Mouse (Mus musculus): ENCODE measurements around the gene Fam234b. TPM values are rescaled to one million over a fixed set of nuclear protein-coding genes. Genes with fewer than 3 reads are reported as not detected.

Gene Fam234b
- polyA plus RNA-seq, 1 experiment from 2014 or later: 20.9 TPM

- ATAC-seq: no peak
These were observed 71.8 kb downstream of the Fam234b start for GRCm38 (mm10) chr6:135269626-135270025.

GRCm38 (mm10) chr6:135271761-135272160, 74.0 kb downstream of the Fam234b start:
- H3K27ac ChIP-seq (ENCODE audit: low read depth, low read length): no peak overlapping the region
- no peaks in the 10 kb centered on the region for H3K9me3 ChIP-seq (ENCODE audit: control insufficient read depth)
- 81% methylated on average over 2 of the region's 2 CpGs for WGBS
- no peak overlapping the region for H3K4me2 ChIP-seq (replicated peaks; ENCODE audit: low read depth)
- H3K4me3 ChIP-seq (ENCODE audit: low read depth, low read length): no peak overlapping the region
- H3K4me1 ChIP-seq (replicated peaks; ENCODE audit: control insufficient read depth, insufficient read depth, low read length): no peaks in the 10 kb centered on the region
- H3K36me3 ChIP-seq (ENCODE audit: control insufficient read depth, insufficient read depth): no peaks in the 10 kb centered on the region
- ATAC-seq: no peak
- no peak for TF ChIP-seq CTCF (IDR thresholded peaks at IDR 0.05; ENCODE audit: low read depth)
- H3K9ac ChIP-seq (ENCODE audit: low read depth, low read length): no peak overlapping the region
- H3K27me3 ChIP-seq (replicated peaks; ENCODE audit: control insufficient read depth, insufficient read depth, low read length): no peaks in the 10 kb centered on the region

More at GRCm38 (mm10) chr6:135269626-135270025, 71.8 kb downstream of the Fam234b start:
- no peak overlapping the region for H3K4me2 ChIP-seq (replicated peaks; ENCODE audit: low read depth)
- no peak overlapping the region for H3K4me3 ChIP-seq (ENCODE audit: low read depth, low read length)
- H3K27ac ChIP-seq (ENCODE audit: low read depth, low read length): no peak overlapping the region
- H3K9me3 ChIP-seq (ENCODE audit: control insufficient read depth): no peaks in the 10 kb centered on the region
- 68% methylated on average over 6 of the region's 6 CpGs for WGBS
- H3K4me1 ChIP-seq (replicated peaks; ENCODE audit: control insufficient read depth, insufficient read depth, low read length): no peaks in the 10 kb centered on the region
- H3K27me3 ChIP-seq (replicated peaks; ENCODE audit: control insufficient read depth, insufficient read depth, low read length): no peaks in the 10 kb centered on the region
- no peak for TF ChIP-seq CTCF (IDR thresholded peaks at IDR 0.05; ENCODE audit: low read depth)
- H3K9ac ChIP-seq (ENCODE audit: low read depth, low read length): no peak overlapping the region
- H3K36me3 ChIP-seq (ENCODE audit: control insufficient read depth, insufficient read depth): no peaks in the 10 kb centered on the region

- Histone ChIP-seq H3K4me2 (replicated peaks; ENCODE audit: low read depth) (no peak overlapping the region), H3K9me3 (ENCODE audit: control insufficient read depth) (no peaks in the 10 kb centered on the region), H3K9ac (ENCODE audit: low read depth, low read length) (no peak overlapping the region), H3K4me1 (replicated peaks; ENCODE audit: control insufficient read depth, insufficient read depth, low read length) (no peaks in the 10 kb centered on the region; the same call in 1 of the 2 replicates), H3K4me3 (ENCODE audit: low read depth, low read length) (no peak overlapping the region), H3K36me3 (ENCODE audit: control insufficient read depth, insufficient read depth) (no peaks in the 10 kb centered on the region), H3K27me3 (replicated peaks; ENCODE audit: control insufficient read depth, insufficient read depth, low read length) (no peaks in the 10 kb centered on the region), H3K27ac (ENCODE audit: low read depth, low read length) (no peak overlapping the region)
- TF ChIP-seq CTCF (IDR thresholded peaks at IDR 0.05; ENCODE audit: low read depth): no peak
- no peak for ATAC-seq
- 67% methylated on average over 6 of the region's 6 CpGs for WGBS
These were observed 75.3 kb downstream of the Fam234b start for GRCm38 (mm10) chr6:135273066-135273465.

- WGBS: 79% methylated on average over 4 of the region's 4 CpGs
- no peak for TF ChIP-seq CTCF (IDR thresholded peaks at IDR 0.05; ENCODE audit: low read depth)
- Histone ChIP-seq H3K4me2 (replicated peaks; ENCODE audit: low read depth) (no peak overlapping the region), H3K4me1 (replicated peaks; ENCODE audit: control insufficient read depth, insufficient read depth, low read length) (no peaks in the 10 kb centered on the region; the same call in 1 of the 2 replicates), H3K27ac (ENCODE audit: low read depth, low read length) (no peak overlapping the region), H3K27me3 (replicated peaks; ENCODE audit: control insufficient read depth, insufficient read depth, low read length) (no peaks in the 10 kb centered on the region), H3K9me3 (ENCODE audit: control insufficient read depth) (no peaks in the 10 kb centered on the region), H3K9ac (ENCODE audit: low read depth, low read length) (no peak overlapping the region), H3K36me3 (ENCODE audit: control insufficient read depth, insufficient read depth) (no peaks in the 10 kb centered on the region), H3K4me3 (ENCODE audit: low read depth, low read length) (no peak overlapping the region)
- ATAC-seq: no peak
These were observed 77.5 kb downstream of the Fam234b start for GRCm38 (mm10) chr6:135275231-135275630.

GRCm38 (mm10) chr6:135276474-135277295, 78.9 kb downstream of the Fam234b start:
- Histone ChIP-seq H3K27ac (ENCODE audit: low read depth, low read length) (no peak overlapping the region), H3K4me1 (replicated peaks; ENCODE audit: control insufficient read depth, insufficient read depth, low read length) (no peaks in the 10 kb centered on the region; the same call in 1 of the 2 replicates), H3K27me3 (replicated peaks; ENCODE audit: control insufficient read depth, insufficient read depth, low read length) (no peaks in the 10 kb centered on the region), H3K9ac (ENCODE audit: low read depth, low read length) (no peak overlapping the region), H3K9me3 (ENCODE audit: control insufficient read depth) (no peaks in the 10 kb centered on the region), H3K36me3 (ENCODE audit: control insufficient read depth, insufficient read depth) (no peaks in the 10 kb centered on the region), H3K4me2 (replicated peaks; ENCODE audit: low read depth) (no peak overlapping the region), H3K4me3 (ENCODE audit: low read depth, low read length) (no peak overlapping the region)
- no peak; the same call in 1 of the 2 replicates for ATAC-seq
- no peak for TF ChIP-seq CTCF (IDR thresholded peaks at IDR 0.05; ENCODE audit: low read depth)
- 71% methylated on average over 6 of the region's 6 CpGs for WGBS

- 86% methylated on average over 6 of the region's 6 CpGs for WGBS
- no peaks in the 10 kb centered on the region for H3K36me3 ChIP-seq (ENCODE audit: control insufficient read depth, insufficient read depth)
- no peak overlapping the region for H3K27ac ChIP-seq (ENCODE audit: low read depth, low read length)
These were observed 80.5 kb downstream of the Fam234b start for GRCm38 (mm10) chr6:135278302-135278701.

More at GRCm38 (mm10) chr6:135278302-135278701, 80.5 kb downstream of the Fam234b start:
- H3K4me1 ChIP-seq (replicated peaks; ENCODE audit: control insufficient read depth, insufficient read depth, low read length): no peaks in the 10 kb centered on the region; the same call in 1 of the 2 replicates
- ATAC-seq: no peak
- no peak overlapping the region for H3K4me2 ChIP-seq (replicated peaks; ENCODE audit: low read depth)
- no peak overlapping the region for H3K9ac ChIP-seq (ENCODE audit: low read depth, low read length)
- no peak for TF ChIP-seq CTCF (IDR thresholded peaks at IDR 0.05; ENCODE audit: low read depth)
- H3K27me3 ChIP-seq (replicated peaks; ENCODE audit: control insufficient read depth, insufficient read depth, low read length): no peaks in the 10 kb centered on the region
- H3K4me3 ChIP-seq (ENCODE audit: low read depth, low read length): no peak overlapping the region
- H3K9me3 ChIP-seq (ENCODE audit: control insufficient read depth): no peaks in the 10 kb centered on the region

All from intestine, postnatal 0 days (tissue).